Mouse (Mus musculus) midbrain, embryonic 11.5 days (tissue): ENCODE data around the gene Il2ra. TPM values are rescaled to one million over a fixed set of nuclear protein-coding genes. Genes with fewer than 3 reads are reported as not detected.

Experiments
- ATAC-seq: fragments of 200-750 bp; cut with Nextera tagmentation; 2 replicates; pipeline ENCODE4 v1.8.0; 2017; ENCODE audit warnings: moderate TSS enrichment, moderate library complexity; ENCODE audit not compliant: low FRiP score
- DNase-seq: peaks from one replicate; pipeline ENCODE4 v3.0.0; 2015; ENCODE audit warnings: low spot score; ENCODE audit errors: missing footprints
- H3K27ac ChIP-seq: fragments of 300-500 bp; sonication (generic); 2 replicates; pipeline ENCODE4 v1.5.1; 2014; ENCODE audit warnings: low read depth, low read length
- H3K27me3 ChIP-seq: fragments of 300-500 bp; sonication (generic); 2 replicates; pipeline ENCODE4 v1.6.1; 2014; ENCODE audit warnings: mild to moderate bottlenecking, low read length, moderate library complexity, mixed read lengths; ENCODE audit not compliant: control insufficient read depth, insufficient read depth
- H3K36me3 ChIP-seq: fragments of 300-500 bp; sonication (generic); 2 replicates; pipeline ENCODE4 v1.6.1; 2014; ENCODE audit warnings: mild to moderate bottlenecking, low read length, moderate library complexity, mixed read lengths; ENCODE audit not compliant: control insufficient read depth, insufficient read depth
- H3K4me1 ChIP-seq: fragments of 300-500 bp; sonication (generic); 2 replicates; pipeline ENCODE4 v1.6.1; 2014; ENCODE audit warnings: low read length; ENCODE audit not compliant: control insufficient read depth, insufficient read depth
- H3K4me2 ChIP-seq: fragments of 300-500 bp; sonication (generic); 2 replicates; pipeline ENCODE4 v1.6.1; 2014; ENCODE audit warnings: mild to moderate bottlenecking, moderate library complexity
- H3K4me3 ChIP-seq: fragments of 300-500 bp; sonication (generic); 2 replicates; pipeline ENCODE4 v1.5.1; 2014; ENCODE audit warnings: low read depth, low read length
- H3K9ac ChIP-seq: fragments of 300-500 bp; sonication (generic); 2 replicates; pipeline ENCODE4 v1.6.1; 2014; ENCODE audit warnings: low read length
- H3K9me3 ChIP-seq: fragments of 300-500 bp; sonication (generic); 2 replicates; pipeline ENCODE4 v1.6.1; 2016; ENCODE audit warnings: low read length; ENCODE audit not compliant: control insufficient read depth
- WGBS: fragments of 180-500 bp; shearing (Covaris S2); extraction: QIAGEN DNeasy Blood & Tissue Kit; methylation state at CpG from one replicate; pipeline ENCODE4 v1.1.7; 2014; 5-methylcytosine and 5-hydroxymethylcytosine counted together
- polyA plus RNA-seq: library from polyadenylated mRNA; unstranded; fragments of >200 nt; fragmentation: Nextera tagmentation; extraction: Ambion mirVana; gene quantifications from 2 replicates; pipeline ENCODE4 v1.2.1, GENCODE M21; 2014

The Il2ra gene
- polyA plus RNA-seq, 1 experiment from 2014 or later: not detected

GRCm38 (mm10) chr2:11644057-11644456, 1.4 kb downstream of the Il2ra start:
- Histone ChIP-seq H3K36me3 (no peaks in the 10 kb centered on the region), H3K4me2 (no peak overlapping the region), H3K4me1 (no peaks in the 10 kb centered on the region), H3K27ac (no peak overlapping the region), H3K9ac (no peak overlapping the region), H3K4me3 (no peak overlapping the region), H3K9me3 (no peaks in the 10 kb centered on the region), H3K27me3 (no peaks in the 10 kb centered on the region)
- 71% methylated on average over 1 of the region's 1 CpGs for WGBS
- no peak for ATAC-seq
- DNase-seq: no peak

GRCm38 (mm10) chr2:11645297-11645696, 2.7 kb downstream of the Il2ra start:
- DNase-seq (no peak), ATAC-seq (no peak)
- Histone ChIP-seq H3K4me2 (no peak overlapping the region), H3K27ac (no peak overlapping the region), H3K27me3 (no peaks in the 10 kb centered on the region), H3K4me1 (no peaks in the 10 kb centered on the region), H3K4me3 (no peak overlapping the region), H3K36me3 (no peaks in the 10 kb centered on the region), H3K9me3 (no peaks in the 10 kb centered on the region), H3K9ac (no peak overlapping the region)
- whole genome bisulfite sequencing: 88% methylated on average over 2 of the region's 2 CpGs

GRCm38 (mm10) chr2:11651476-11651875, 8.9 kb downstream of the Il2ra start:
- no peaks in the 10 kb centered on the region for H3K4me1 ChIP-seq
- DNase-seq (no peak), ATAC-seq (no peak)
- no peak overlapping the region for H3K27ac ChIP-seq
- no peaks in the 10 kb centered on the region for H3K9me3 ChIP-seq
- 57% methylated on average over 3 of the region's 3 CpGs for WGBS
- no peak overlapping the region for H3K4me2 ChIP-seq
- no peak overlapping the region for H3K9ac ChIP-seq
- no peaks in the 10 kb centered on the region for H3K27me3 ChIP-seq
- H3K4me3 ChIP-seq: no peak overlapping the region
- no peaks in the 10 kb centered on the region for H3K36me3 ChIP-seq

GRCm38 (mm10) chr2:11652196-11652595, 9.6 kb downstream of the Il2ra start:
- no peaks in the 10 kb centered on the region for H3K4me1 ChIP-seq
- ATAC-seq: no peak
- no peak overlapping the region for H3K27ac ChIP-seq
- H3K4me3 ChIP-seq: no peak overlapping the region
- DNase-seq: no peak
- no peaks in the 10 kb centered on the region for H3K36me3 ChIP-seq
- no peaks in the 10 kb centered on the region for H3K27me3 ChIP-seq
- no peak overlapping the region for H3K4me2 ChIP-seq
- H3K9ac ChIP-seq: no peak overlapping the region
- H3K9me3 ChIP-seq: no peaks in the 10 kb centered on the region
- 77% methylated on average over 3 of the region's 3 CpGs for WGBS

- Histone ChIP-seq H3K27ac (no peak overlapping the region), H3K4me2 (no peak overlapping the region), H3K9me3 (no peaks in the 10 kb centered on the region), H3K4me3 (no peak overlapping the region), H3K9ac (no peak overlapping the region), H3K36me3 (no peaks in the 10 kb centered on the region), H3K4me1 (no peaks in the 10 kb centered on the region), H3K27me3 (no peaks in the 10 kb centered on the region)
- no peak for DNase-seq
- 83% methylated on average over 2 of the region's 2 CpGs for WGBS
- no peak for ATAC-seq
Observed at GRCm38 (mm10) chr2:11652780-11653179, 10.2 kb downstream of the Il2ra start.

- H3K4me3 ChIP-seq: no peak overlapping the region
- ATAC-seq: no peak
- no peak for DNase-seq
- no peaks in the 10 kb centered on the region for H3K36me3 ChIP-seq
- no peak overlapping the region for H3K27ac ChIP-seq
- H3K27me3 ChIP-seq: no peaks in the 10 kb centered on the region
- H3K4me2 ChIP-seq: no peak overlapping the region
- H3K4me1 ChIP-seq: no peaks in the 10 kb centered on the region
- 68% methylated on average over 6 of the region's 6 CpGs for WGBS
- H3K9me3 ChIP-seq: no peaks in the 10 kb centered on the region
- no peak overlapping the region for H3K9ac ChIP-seq
Observed at GRCm38 (mm10) chr2:11653330-11653729, 10.7 kb downstream of the Il2ra start.

GRCm38 (mm10) chr2:11653780-11654179, 11.2 kb downstream of the Il2ra start:
- Histone ChIP-seq H3K9me3 (no peaks in the 10 kb centered on the region), H3K9ac (no peak overlapping the region), H3K27ac (no peak overlapping the region), H3K36me3 (no peaks in the 10 kb centered on the region), H3K4me2 (no peak overlapping the region), H3K27me3 (no peaks in the 10 kb centered on the region), H3K4me1 (no peaks in the 10 kb centered on the region), H3K4me3 (no peak overlapping the region)
- DNase-seq (no peak), ATAC-seq (no peak)
- 74% methylated on average over 5 of the region's 5 CpGs for WGBS

- Histone ChIP-seq H3K9ac (no peak overlapping the region), H3K4me3 (no peak overlapping the region), H3K9me3 (no peaks in the 10 kb centered on the region), H3K27me3 (no peaks in the 10 kb centered on the region), H3K4me1 (no peaks in the 10 kb centered on the region), H3K27ac (no peak overlapping the region), H3K36me3 (no peaks in the 10 kb centered on the region), H3K4me2 (no peak overlapping the region)
- 73% methylated on average over 9 of the region's 9 CpGs for WGBS
- no peak for ATAC-seq
- no peak for DNase-seq
Observed at GRCm38 (mm10) chr2:11654990-11655931, 12.7 kb downstream of the Il2ra start.

GRCm38 (mm10) chr2:11657581-11657980, 15.0 kb downstream of the Il2ra start:
- no peak for ATAC-seq
- WGBS: 88% methylated on average over 2 of the region's 2 CpGs

More at GRCm38 (mm10) chr2:11657581-11657980, 15.0 kb downstream of the Il2ra start:
- Histone ChIP-seq H3K36me3 (no peaks in the 10 kb centered on the region), H3K9me3 (no peaks in the 10 kb centered on the region), H3K4me1 (no peaks in the 10 kb centered on the region), H3K9ac (no peak overlapping the region), H3K27me3 (no peaks in the 10 kb centered on the region), H3K27ac (no peak overlapping the region), H3K4me2 (no peak overlapping the region), H3K4me3 (no peak overlapping the region)
- no peak for DNase-seq
